Mouse (Mus musculus) spleen, postnatal 4 days (tissue): ENCODE measurements around the gene Bricd5.
"Not testable (repeated sequence)": the region's sequence is repeated elsewhere in the genome, so short reads cannot be mapped to it uniquely, and the experiment has no call there.

Experiments used
- DNase-seq, 2 experiments: peaks; one replicate each; pipeline ENCODE4 v3.0.0; 2022; ENCODE audit warnings: low spot score in 2 of 2

The Bricd5 gene

DNA sequence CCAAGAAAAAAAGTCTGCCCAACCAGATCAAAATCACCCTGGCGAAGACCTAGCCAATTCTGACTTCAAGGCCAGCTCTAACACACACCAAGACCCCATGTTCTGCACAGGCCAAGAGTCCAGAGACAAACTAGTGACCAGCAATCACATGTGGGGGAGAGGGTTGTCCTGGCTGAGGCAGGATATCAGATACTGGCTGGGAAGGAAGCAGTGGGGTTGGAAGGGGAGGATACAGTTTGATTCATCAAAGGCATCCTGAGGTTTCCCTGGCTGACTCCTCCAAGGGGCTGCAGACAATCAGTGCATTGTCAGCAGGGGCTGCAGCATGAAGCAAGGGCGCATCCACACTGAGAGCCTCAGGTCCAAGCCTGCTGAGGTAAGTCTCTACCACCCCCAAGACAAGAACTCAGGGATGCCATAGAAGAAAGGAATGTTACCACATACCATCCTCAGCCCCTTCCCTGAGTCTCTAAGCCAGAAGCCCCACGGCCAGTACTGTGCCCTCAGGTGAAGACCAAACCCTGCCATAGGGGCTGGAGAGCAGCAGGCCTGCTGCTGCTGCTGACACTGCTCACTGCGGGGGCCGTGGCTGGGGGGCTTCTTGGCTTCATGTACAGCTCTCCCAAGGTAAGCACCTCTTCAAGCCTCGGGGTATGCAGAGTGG lies at the start of gene Bricd5:
Bricd5 (plus strand) TSS at position 273 of the 664 bp plus-strand sequence.
- DNase-seq, result no peak

DNA sequence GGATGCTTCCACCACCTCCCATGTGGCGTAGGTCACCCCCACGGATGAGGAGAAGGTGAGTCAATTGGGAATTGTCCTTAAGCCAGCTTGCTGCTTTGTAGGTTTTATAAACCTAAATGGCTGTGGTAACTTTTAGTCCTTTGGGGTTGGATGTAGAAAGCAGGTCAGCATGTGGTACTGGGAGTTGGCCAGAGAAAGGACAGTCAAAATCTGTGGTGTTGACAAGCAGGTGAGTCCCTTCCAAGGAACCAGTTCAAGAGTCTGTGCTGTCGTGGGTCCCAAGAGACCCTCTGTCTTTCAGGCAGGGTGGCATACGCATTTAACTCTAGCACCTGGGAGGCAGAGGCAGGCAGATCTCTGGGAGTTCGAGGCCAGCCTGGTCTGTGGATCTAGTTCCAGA lies 49.2 kb upstream of the Bricd5 start:
- no peak for DNase-seq

DNA sequence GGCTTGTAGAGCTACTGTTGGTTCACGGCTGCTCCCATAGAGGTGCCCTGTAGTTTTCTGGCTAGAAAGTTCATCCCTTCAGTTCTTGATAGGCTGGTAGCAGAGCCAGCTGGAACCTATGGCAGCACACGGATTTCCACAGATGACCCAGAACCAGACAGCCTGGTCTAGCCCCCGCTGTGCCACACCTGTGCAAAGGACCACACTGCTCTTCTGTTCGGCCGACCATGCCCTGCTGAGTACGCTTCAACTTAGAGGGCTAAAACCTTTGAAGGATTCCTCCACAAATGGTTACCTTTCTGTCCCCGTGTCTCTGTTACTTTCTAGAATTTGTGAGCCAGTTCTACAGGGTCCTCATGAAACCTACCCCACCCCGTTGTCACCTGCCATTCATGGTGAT lies 48.4 kb upstream of the Bricd5 start:
- DNase-seq, result not testable (repeated sequence)

DNA sequence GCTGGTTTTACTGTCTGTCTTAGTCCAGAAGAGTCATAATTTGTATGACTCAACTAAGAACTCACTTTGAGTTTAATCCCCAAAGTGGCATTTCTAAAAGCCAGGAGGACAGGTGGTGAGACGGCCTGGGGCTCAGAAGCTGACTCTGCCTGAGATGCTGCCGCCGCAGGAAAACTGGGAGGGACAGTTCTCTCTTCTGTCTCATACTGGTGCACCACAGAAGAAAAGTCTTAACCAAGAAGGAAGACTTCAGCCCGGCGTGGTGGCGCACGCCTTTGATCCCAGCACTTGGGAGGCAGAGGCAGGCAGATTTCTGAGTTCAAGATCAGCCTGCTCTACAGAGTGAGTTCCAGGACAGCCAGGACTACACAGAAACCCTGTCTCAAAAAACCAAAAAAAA lies 47.8 kb upstream of the Bricd5 start:
- DNase-seq, result no peak

DNA sequence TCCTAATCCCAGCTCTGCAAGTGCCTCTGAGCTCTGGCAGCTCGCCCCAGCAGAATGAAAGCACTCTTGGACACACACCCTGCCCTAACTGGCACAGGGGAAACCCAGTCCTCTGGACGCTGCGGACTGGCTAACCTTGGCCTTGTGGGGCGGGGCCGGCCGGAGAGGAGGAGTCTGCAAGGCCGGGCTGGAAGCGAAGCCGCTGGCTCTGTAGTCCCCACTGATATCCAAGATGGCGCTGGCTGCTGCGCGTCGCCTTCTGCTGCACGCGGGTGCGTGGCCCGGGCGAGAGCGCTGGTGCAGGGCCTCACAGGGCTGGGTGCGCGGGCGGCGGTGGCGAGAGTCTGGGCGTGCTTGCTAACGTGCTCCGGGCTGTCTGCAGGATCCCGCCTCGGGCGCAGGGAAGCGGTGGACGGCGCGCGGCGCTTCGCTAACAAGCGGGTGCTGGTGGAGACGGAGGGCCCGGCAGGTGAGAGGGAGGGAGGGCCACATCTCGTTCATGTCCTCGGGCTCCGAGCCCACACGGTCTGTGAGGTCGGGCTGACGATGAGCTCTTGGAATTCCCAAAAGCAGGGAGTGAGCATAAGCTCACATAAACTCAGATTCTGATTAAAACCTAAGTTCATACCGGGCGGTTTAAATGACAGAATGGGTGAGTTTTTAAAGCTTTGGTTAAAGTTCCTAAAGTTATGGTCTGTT lies 47.1 kb upstream of the Bricd5 start, which contains the start of gene Eci1:
Eci1 (plus strand) TSS at position 171 of the 699 bp plus-strand sequence.
- peak; percentile 92 to 95 for DNase-seq

DNA sequence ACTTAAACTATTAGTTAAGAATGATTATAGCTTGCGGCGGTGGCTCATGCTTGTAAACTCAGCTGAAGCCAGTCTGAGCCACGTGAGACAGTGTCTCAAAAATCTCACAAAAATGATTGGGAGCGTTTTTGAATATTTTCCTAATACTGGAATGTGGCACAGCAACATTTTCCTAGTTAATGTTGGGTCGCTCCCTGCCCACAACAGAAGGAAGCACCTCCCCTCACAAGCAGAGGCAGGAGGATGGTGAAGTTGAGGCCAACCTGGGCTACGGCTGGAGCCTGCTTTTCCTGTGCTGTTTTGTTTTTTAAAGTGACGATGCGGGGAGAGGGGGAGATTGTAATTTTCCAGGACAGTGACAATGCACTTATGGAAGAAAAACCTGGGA lies 46.5 kb upstream of the Bricd5 start:
- no peak for DNase-seq

DNA sequence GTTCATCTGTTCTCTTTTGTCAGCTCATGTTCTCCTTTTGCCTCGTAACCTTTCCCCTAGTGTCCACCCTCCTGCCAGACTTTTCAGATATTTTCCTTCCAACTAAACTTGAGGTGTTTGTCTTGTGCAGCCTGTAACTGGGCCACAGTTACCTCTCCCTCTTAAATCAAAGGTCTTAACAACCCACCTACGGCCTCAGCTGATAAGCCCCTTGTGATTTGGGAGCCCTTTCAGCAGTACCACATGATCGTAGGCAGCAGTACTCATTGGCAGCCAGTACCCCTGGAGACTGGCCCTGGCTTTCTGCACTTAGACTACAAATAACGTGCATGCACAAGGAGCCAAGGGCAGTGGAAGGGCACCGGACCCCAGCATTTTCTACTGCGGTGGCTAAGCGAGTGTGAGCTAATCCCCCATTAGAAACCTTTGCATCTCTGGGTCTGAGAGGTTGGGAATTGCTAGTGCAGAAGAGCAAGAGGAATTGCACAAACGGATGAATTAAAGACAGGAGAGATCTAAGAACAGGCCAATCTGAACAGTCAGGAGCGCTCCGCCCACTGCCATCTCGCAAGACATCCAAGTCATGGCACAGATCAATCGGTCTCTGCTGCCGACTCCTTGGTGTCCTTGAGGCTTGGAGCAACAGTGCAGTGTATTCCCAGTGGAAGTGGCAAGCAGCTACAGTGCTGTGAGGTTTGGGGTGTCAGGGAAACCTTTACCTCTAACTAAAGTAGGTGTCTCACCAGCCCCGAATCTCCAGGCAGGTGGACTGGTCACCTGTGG lies 44.3 kb upstream of the Bricd5 start:
- DNase-seq, result no peak

DNA sequence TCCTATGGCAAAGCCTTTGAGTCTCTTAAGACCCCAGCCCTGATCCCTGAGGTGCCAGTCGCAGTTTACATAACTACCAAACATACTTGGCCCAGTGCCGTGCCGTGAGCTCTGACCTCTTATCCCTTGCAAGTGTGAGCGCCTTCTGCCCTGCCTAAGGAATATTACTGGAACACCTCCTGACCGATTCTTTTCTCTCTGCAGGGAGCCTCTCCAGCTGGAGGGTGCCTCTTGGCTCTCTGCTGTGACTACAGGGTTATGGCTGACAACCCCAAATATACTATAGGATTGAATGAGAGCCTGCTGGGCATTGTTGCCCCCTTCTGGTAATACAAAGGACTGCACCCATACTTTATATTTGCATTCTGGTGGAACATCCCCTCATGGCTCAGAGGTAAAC lies 36.7 kb upstream of the Bricd5 start:
- DNase-seq, result peak; percentile 39 to 68

DNA sequence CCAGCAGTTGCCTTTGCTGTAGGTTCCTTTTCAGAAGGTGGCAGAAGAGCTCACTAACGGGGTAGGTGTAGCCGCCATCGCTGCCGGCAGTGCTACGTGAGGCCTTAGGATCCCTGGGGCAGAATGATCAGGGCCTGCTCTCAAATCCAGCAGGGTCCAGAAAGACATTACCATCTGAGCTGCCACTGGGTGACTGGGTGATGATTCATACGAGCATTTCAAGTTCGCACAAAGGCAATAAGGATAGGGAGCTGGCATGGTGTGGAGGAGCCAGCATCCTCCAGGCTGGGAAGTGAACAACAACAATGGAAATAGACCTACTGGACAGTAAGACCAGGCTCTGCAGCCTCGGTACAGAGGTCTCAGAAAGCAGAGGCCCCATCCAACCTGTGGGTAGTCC lies 33.3 kb upstream of the Bricd5 start:
- DNase-seq, result no peak

DNA sequence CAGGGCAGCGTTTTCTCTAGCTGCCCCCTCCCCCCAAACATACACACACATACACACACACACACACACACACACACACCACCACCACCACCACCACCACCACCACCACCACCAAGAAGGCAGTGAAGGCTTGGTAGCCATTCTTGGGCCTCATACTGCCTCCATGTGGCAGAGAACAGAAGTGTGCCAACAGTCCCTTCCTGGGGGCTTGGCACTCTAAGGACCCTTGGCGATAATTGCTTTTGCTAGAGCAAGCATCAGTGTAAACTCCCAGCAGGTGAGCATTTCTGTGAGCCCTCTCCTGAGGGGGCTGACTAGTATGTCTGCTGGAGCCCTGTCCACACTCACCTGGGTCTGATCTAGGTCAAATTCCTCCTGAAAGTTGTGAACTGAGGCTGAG lies 32.5 kb upstream of the Bricd5 start:
- no peak for DNase-seq

DNA sequence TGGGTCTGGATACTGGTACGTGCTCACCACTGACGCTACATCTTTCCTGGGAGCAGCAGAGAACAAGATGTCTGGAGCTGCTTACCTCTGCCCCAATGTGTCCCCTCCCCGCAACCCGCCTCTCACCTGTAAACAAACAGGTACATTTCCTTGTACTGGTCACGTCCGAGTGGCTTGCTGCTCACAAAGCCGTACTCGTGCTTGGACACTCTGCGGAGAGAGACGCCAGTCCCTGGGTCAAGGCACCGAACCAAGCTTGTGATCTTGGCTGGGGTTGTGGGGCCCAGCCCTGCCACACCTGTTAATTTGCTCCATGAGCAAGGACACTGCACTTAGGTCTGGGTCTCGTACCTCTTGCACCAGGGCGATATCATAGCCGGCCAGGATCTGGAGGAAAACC lies 31.6 kb upstream of the Bricd5 start:
- DNase-seq, result no peak

DNA sequence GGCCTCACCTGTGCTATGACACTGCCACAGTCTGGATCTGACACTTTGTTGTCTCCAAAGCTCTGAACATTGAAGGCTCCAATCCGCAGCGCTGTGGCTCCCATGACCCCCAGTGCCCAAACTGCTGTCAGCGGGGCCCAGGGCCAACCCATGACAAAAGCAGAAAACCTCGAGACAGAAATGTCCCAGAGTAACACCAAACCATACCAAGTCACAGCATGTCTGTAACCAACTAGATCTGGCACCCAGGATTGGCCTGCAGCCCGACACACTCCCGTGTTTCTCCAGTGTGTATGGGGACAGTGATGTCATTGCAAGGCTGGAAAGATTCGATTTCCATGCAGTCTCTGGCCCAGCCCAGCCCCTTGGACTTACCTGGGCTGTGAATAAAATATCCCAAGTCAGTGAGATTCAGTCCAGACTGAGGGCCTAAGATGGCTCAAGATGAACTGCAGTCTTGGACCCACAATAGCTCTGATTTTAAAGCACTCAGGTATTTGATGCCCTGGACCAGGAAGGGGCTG lies 31.0 kb upstream of the Bricd5 start, which contains the start of gene Dnase1l2:
Dnase1l2 (minus strand) TSS at position 474 of the 524 bp plus-strand sequence.
- DNase-seq, result no peak

DNA sequence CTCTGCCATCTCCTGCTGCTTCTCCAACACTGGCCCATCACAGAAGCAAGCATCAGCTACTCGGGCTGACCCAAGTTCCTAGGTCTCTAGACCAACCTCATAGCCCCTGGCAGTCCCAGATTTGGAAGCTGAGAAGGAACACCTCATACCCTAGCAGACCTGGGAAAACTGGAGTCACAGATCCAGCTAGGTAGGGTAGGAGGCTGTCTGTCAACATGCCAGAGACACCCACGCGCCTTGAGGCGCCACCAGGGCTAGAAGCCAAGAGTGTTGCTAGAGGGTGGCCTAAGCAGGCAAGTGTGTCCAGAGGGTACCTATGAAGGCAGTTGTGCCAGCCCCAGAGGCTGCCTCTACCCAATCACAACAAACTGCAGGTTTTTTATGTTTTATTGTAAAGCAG lies 30.3 kb upstream of the Bricd5 start:
- DNase-seq, result no peak

DNA sequence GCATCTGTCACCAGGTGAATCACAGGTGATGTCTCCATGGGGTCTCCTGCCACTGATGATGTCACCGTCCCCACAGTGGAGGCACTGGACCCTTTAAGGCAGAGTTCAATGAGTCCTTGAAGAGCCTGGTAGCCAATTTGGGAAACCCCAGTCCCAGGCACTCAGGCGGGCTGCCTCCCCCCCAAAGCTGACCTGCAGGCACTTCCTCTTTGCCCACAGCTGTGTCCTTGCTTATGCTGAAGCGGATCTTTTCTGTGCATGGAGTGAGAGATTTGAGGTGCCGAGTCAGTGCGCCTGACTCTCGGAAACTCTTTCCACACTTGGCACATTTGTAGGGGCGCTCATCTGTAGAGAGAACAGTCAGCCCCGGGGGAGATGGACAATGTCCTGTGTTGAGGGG lies 27.1 kb upstream of the Bricd5 start:
- DNase-seq, result no peak

DNA sequence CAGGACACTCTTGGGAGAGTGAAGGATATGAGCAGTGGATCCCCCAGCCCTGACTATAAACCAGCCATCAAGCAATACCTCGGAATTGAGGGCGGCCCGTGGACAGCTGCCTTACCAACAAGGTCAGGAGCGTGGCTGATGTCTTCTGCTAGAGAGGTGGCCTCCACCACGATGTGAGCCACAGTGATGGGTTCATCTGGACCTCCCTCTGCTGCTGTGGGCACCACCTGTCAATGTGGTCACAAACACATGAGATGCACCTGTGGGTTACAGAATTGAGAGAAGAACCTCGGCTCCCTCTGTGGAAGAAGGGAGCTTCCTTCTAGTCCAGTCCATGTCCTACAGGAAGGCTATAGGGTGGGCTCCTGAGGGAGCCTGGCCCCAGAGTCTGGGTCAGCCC lies 24.2 kb upstream of the Bricd5 start:
- no peak for DNase-seq

DNA sequence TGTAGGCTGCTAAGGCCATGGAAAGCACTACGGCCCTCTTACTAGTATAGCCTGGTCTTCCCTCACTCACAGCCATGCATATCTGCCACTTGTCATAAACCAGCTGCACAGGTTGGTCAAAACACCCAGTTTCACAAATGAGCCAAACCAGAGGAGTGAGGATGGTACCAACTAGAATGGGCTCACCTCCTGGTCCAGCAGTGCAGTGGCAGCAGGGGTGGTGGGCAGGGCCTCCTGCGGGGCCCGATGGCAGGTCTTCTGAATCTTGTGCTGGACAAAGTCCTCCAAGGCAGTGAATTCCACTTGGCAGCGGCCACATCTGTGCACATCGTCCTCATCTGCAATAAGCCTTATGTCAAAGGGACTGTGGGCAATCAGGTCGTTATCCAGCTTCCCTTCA lies 22.5 kb upstream of the Bricd5 start:
- no peak for DNase-seq

DNA sequence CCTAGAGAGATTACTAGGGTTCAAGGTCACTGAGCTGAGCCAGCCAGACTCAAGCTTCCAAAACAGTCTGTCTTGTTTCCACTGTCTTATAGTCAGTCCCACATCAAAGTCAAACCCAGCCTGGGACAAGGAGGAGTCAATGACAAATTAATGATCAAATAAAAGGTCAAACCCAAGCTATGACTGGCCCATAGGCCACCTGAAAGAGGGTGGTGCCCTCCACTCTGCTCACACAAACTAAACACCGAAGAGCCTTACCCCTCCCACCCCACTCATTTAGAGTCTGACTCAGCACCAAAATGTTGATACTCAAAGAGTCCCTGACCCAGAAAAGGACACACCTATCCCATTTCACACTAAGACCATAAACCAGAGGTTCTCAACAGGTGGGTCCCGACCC lies 20.3 kb upstream of the Bricd5 start:
- no peak for DNase-seq

DNA sequence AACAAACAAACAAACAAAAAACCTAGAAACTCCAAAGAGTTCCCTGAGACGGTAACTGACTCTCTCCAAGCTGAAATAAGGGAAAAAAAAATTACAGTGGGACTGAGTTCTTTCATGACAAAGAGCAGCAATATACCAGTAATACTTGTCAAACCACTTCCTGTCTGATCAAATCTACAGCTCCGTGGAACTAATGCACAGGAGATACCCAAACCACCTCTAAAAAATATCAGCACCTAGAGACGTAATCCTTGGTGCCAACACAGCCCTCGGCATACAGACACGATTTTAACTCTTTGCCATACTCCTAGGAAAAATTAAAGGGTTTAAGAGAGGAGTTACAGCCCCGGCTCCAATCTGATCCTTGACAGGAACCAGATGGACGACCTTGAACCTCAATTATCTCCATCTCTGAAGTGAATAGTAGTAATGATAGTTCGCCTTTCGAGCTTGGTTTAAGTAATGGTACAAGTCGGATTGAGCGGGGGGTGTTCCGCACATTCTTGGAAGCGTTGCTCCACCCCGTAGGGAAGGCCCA lies 19.4 kb upstream of the Bricd5 start:
- DNase-seq, result no peak

DNA sequence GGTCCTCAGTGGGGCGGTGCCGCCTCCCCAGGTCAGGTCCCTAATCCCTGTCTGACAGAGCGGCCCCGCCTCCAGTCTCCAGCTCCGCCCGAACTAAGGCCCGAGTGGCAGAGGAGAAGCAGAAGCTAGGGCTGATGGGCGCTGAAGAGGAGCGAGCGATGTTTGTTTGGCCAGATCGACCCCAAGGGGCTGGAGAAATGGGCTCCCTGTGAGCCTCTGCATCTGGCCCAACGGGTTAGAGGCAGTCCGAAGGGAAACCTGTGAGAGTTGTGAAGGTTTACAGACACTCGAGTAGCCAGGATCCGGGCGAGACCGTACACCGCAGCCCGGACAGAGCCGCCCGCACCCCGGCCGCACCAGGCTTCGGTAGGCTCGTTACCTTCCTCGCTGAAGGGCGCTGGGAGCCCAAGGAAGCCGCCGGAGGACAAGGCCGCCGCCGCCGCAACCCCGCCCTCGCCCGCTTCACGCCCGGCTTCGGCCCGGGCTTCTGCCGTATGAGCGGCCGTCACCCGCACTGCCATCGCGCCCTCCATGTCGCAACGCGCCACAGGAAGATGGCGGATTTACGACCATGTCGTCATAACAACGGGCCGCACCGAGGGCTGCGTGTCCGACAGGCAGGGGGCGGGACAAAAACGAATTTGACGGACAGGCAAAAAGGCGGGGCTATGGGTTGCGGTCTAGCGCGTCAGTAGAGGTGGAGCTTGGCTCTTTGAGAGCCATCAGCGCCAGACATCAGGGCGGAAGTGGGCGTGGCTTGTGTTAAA lies 18.7 kb upstream of the Bricd5 start:
- DNase-seq, result peak; percentile 100

DNA sequence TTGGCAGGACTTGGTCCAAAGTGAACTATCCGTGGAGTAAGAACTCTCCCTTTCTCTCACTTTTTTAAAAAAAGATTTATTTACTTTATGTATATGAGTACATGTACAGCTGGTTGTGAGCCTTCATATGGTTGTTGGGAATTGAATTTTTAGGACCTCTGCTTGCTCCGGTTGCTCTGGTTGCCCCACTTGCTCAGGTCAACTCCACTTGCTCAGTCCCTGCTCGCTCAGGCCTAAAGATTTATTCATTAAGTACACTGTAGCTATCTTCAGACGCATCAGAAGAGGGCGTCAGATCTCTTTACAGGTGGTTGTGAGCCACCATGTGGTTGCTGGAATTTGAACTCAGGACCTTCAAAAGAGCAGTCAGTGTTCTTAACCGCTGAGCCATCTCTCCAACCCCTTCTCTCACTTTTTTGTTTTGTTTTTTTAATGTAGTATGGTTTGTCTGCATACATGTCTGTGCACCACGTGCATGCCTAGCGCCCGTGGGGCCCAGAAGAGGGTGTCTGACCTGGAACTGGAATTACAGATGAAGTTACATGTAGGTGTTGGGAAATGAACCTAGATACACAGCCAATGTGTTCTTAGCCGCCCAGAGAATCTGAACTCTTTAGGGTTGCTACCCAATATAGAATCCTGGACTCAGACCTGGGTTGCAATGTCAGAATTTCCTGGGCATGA lies 18.0 kb upstream of the Bricd5 start:
- DNase-seq, result not testable (repeated sequence)

DNA sequence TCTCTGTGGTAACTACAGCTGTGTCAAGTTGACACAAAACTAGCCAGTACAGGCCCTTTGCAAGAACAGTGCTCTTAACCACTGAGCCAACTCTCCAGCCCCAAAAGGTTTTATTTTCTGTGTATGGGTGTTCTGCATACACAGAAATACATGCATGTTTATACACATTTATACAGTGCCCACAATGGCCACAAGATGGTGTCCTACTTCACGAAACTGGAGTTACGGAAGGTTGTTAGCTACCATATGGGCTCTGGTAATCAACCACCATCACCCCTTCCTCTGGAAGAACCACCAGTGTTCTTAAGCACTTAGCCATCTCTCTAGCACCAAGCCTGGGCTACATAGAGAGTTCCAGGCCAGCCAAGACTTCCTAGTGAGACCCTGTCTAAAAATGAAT lies 12.1 kb upstream of the Bricd5 start:
- DNase-seq, result peak in 1 of 2 experiments; percentile 62
